Mouse (Mus musculus) left cerebral cortex, adult 2 months (tissue): Measurements from ENCODE around the gene Cfap20. TPM values are rescaled to one million over a fixed set of nuclear protein-coding genes. Genes with fewer than 3 reads are reported as not detected.

Experiments used
- DNase-seq, 2 experiments: peaks; one replicate each; pipeline ENCODE4 v3.0.0; 2021 to 2022; ENCODE audit warnings: low spot score in 2 of 2, mixed read lengths in 1 of 2; ENCODE audit errors: extremely low spot score in 1 of 2
- H3K27ac ChIP-seq: fragments of 200-600 bp; 2 replicates; pipeline ENCODE4 v1.8.1; 2022
- H3K4me3 ChIP-seq: fragments of 200-600 bp; 2 replicates; pipeline ENCODE4 v1.8.1; 2022
- CTCF ChIP-seq: fragments of 200-600 bp; IDR thresholded peaks from 2 replicates; pipeline ENCODE4 v1.8.1; 2022; ENCODE audit warnings: antibody characterized with exemption, mild to moderate bottlenecking, moderate library complexity
- intact Hi-C: fragments of 180-260 bp; cut with DNase I; formaldehyde crosslinking; loops from one replicate; pipeline ENCODE4 v1.15.1; 2025
- total RNA-seq, 2 experiments: library from RNA; stranded (reverse); gene quantifications; 2 replicates each; pipeline ENCODE4 v1.2.3; 2021

The Cfap20 gene
- total RNA-seq, 2 experiments from 2014 or later, result 57.7 to 58.7 TPM

GRCm38 (mm10) chr8:95411309-95411972 is 23.2 kb downstream of the Cfap20 start:
- no peak overlapping the region for H3K27ac ChIP-seq

GRCm38 (mm10) chr8:95409518-95409917 is 25.2 kb downstream of the Cfap20 start:
- no peak for DNase-seq
- H3K27ac ChIP-seq, result no peak overlapping the region
- intact Hi-C loops, result no loop called here
- no peak for TF ChIP-seq CTCF
- no peak overlapping the region for H3K4me3 ChIP-seq

More at GRCm38 (mm10) chr8:95411309-95411972, 23.2 kb downstream of the Cfap20 start:
- H3K4me3 ChIP-seq, result no peak overlapping the region
- TF ChIP-seq CTCF, result no peak
- intact Hi-C loops, result no loop called here
- no peak for DNase-seq

- Histone ChIP-seq H3K4me3 (no peak overlapping the region), H3K27ac (no peak overlapping the region)
- no peak for TF ChIP-seq CTCF
- intact Hi-C loops, result no loop called here
- no peak for DNase-seq
Measured at GRCm38 (mm10) chr8:95401091-95401490, 33.6 kb downstream of the Cfap20 start.

- Histone ChIP-seq H3K27ac (no peak overlapping the region), H3K4me3 (no peak overlapping the region)
- TF ChIP-seq CTCF, result no peak
- intact Hi-C loops, result no loop called here
- no peak for DNase-seq
Measured at GRCm38 (mm10) chr8:95399131-95399530, 35.5 kb downstream of the Cfap20 start.

- intact Hi-C loops, result no loop called here
- Histone ChIP-seq H3K27ac (no peak overlapping the region), H3K4me3 (no peak overlapping the region)
- no peak for TF ChIP-seq CTCF
- no peak for DNase-seq
Measured at GRCm38 (mm10) chr8:95397201-95397600, 37.5 kb downstream of the Cfap20 start.

- no peak for DNase-seq
- intact Hi-C loops, result no loop called here
- H3K27ac ChIP-seq, result no peak overlapping the region
- H3K4me3 ChIP-seq, result no peak overlapping the region
- TF ChIP-seq CTCF, result no peak
Measured at GRCm38 (mm10) chr8:95396752-95397151, 37.9 kb downstream of the Cfap20 start.

- DNase-seq, result no peak
- TF ChIP-seq CTCF, result no peak
- Histone ChIP-seq H3K27ac (no peak overlapping the region), H3K4me3 (no peak overlapping the region)
- intact Hi-C loops, result no loop called here
Measured at GRCm38 (mm10) chr8:95395186-95395918, 39.3 kb downstream of the Cfap20 start.

GRCm38 (mm10) chr8:95392604-95393003 is 42.1 kb downstream of the Cfap20 start:
- DNase-seq, result no peak
- no peak overlapping the region for H3K4me3 ChIP-seq
- TF ChIP-seq CTCF, result no peak
- intact Hi-C loops, result no loop called here
- H3K27ac ChIP-seq, result no peak overlapping the region

GRCm38 (mm10) chr8:95391101-95391500 is 43.6 kb downstream of the Cfap20 start:
- Histone ChIP-seq H3K4me3 (no peak overlapping the region), H3K27ac (no peak overlapping the region)
- TF ChIP-seq CTCF, result no peak
- no peak for DNase-seq
- intact Hi-C loops, result no loop called here

- Histone ChIP-seq H3K4me3 (no peak overlapping the region), H3K27ac (no peak overlapping the region)
- no peak for DNase-seq
- TF ChIP-seq CTCF, result no peak
- intact Hi-C loops, result no loop called here
Measured at GRCm38 (mm10) chr8:95390312-95390711, 44.4 kb downstream of the Cfap20 start.

GRCm38 (mm10) chr8:95387936-95388335 is 46.7 kb downstream of the Cfap20 start:
- Histone ChIP-seq H3K27ac (no peak overlapping the region), H3K4me3 (no peak overlapping the region)
- DNase-seq, result no peak
- intact Hi-C loops, result no loop called here
- no peak for TF ChIP-seq CTCF

- no peak overlapping the region for H3K4me3 ChIP-seq
- intact Hi-C loops, result no loop called here
- TF ChIP-seq CTCF, result no peak
Measured at GRCm38 (mm10) chr8:95387221-95387620, 47.4 kb downstream of the Cfap20 start.

GRCm38 (mm10) chr8:95386037-95386436 is 48.6 kb downstream of the Cfap20 start:
- Histone ChIP-seq H3K27ac (no peak overlapping the region), H3K4me3 (no peak overlapping the region)
- DNase-seq, result no peak
- intact Hi-C loops, result no loop called here
- no peak for TF ChIP-seq CTCF

More at GRCm38 (mm10) chr8:95387221-95387620, 47.4 kb downstream of the Cfap20 start:
- H3K27ac ChIP-seq, result no peak overlapping the region
- no peak for DNase-seq
